Mouse (Mus musculus) forebrain, embryonic 10.5 days (tissue): ENCODE results near the gene Clec2g. TPM values are rescaled to one million over a fixed set of nuclear protein-coding genes. Genes with fewer than 3 reads are reported as not detected.
"Not testable (repeated sequence)": the region's sequence is repeated elsewhere in the genome, so short reads cannot be mapped to it uniquely, and the experiment has no call there.

Experiments used
- DNase-seq: peaks from one replicate; pipeline ENCODE4 v3.0.0-alpha.2; 2017; ENCODE audit warnings: low spot score; ENCODE audit errors: extremely low spot score
- H3K27ac ChIP-seq: fragments of 300-500 bp; sonication (generic); 2 replicates; pipeline ENCODE4 v1.5.1; 2016; ENCODE audit warnings: mild to moderate bottlenecking
- H3K27me3 ChIP-seq: fragments of 300-500 bp; sonication (generic); 2 replicates; pipeline ENCODE4 v1.6.1; 2016; ENCODE audit warnings: mild to moderate bottlenecking; ENCODE audit not compliant: poor library complexity, severe bottlenecking
- H3K36me3 ChIP-seq: fragments of 300-500 bp; sonication (generic); replicated peaks from 2 replicates; pipeline ENCODE4 v1.6.1; 2016; ENCODE audit warnings: mild to moderate bottlenecking, moderate library complexity
- H3K4me1 ChIP-seq: fragments of 300-500 bp; sonication (generic); 2 replicates; pipeline ENCODE4 v1.6.1; 2016
- H3K4me3 ChIP-seq: fragments of 300-500 bp; sonication (generic); 2 replicates; pipeline ENCODE4 v1.5.1; 2016; ENCODE audit warnings: mild to moderate bottlenecking, moderate library complexity
- H3K9me3 ChIP-seq: fragments of 300-500 bp; sonication (generic); 2 replicates; pipeline ENCODE4 v1.6.1; 2016; ENCODE audit warnings: mild to moderate bottlenecking, moderate library complexity
- WGBS: fragments of 180-500 bp; shearing (Covaris S2); methylation state at CpG from one replicate; pipeline ENCODE4 v1.1.7; 2016; 5-methylcytosine and 5-hydroxymethylcytosine counted together
- polyA plus RNA-seq: library from polyadenylated mRNA; unstranded; fragments of >200 nt; fragmentation: Nextera tagmentation; extraction: Ambion mirVana; gene quantifications from 2 replicates; pipeline ENCODE4 v1.2.1, GENCODE M21; 2016

Clec2g gene
- polyA plus RNA-seq, 1 experiment from 2014 or later = not detected

DNA sequence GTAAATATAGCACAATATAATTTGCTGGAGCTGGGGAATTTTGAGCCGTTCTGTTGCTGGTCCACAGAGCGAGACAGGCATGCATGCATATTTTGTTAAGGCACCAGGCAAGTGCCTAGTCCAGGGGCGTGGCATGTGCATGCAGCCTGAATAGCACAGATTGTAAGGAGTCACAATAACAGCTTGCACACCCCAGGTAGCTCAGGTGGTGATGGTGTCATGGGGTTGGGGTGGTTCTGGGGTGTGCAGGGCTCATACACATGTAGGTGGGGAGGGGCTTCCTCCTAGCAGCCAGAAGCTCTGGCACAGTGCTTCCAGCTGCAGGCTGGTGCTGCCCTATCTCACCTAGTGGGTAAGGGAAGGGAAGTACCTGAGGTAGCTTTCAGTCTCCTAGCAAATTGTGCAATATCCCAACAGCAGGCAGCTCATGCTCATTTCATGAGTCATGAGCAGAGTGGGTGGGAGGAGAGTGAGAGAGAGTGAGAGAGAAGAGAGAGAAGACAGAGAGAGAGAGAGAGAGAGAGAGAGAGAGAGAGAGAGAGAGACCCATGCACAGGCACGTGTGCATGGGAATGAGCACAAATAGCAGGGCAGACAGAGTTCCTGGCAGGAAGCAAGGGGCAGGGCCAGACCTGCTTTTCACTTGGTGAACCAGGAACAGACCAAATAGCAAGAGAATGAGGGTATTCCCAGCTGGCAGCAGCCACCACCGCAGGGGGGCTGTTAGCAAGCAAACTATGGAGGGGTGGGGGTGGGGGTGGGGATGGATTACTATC is 7.7 kb downstream of the Clec2g start:
- H3K9me3 ChIP-seq = peaks cover 6% of the 10 kb centered on the region
- 82% methylated on average over 5 of the region's 5 CpGs for WGBS

GRCm38 (mm10) chr6:128945564-128945963 is 11.4 kb downstream of the Clec2g start:
- Histone ChIP-seq H3K36me3 (no peaks in the 10 kb centered on the region), H3K27ac (no peak overlapping the region), H3K27me3 (no peaks in the 10 kb centered on the region), H3K9me3 (peaks cover 6% of the 10 kb centered on the region), H3K4me3 (no peak overlapping the region), H3K4me1 (0 out of 2 replicates have a peak, but pooled peaks cover 5% of the 10 kb centered on the region)
- WGBS = 88% methylated on average over 3 of the region's 3 CpGs
- DNase-seq = no peak

More for the DNA sequence above, 7.7 kb downstream of the Clec2g start:
- Histone ChIP-seq H3K4me3 (no peak overlapping the region), H3K27ac (no peak overlapping the region), H3K36me3 (no peaks in the 10 kb centered on the region), H3K27me3 (no peaks in the 10 kb centered on the region), H3K4me1 (0 out of 2 replicates have a peak, but pooled peaks cover 5% of the 10 kb centered on the region)
- no peak for DNase-seq

DNA sequence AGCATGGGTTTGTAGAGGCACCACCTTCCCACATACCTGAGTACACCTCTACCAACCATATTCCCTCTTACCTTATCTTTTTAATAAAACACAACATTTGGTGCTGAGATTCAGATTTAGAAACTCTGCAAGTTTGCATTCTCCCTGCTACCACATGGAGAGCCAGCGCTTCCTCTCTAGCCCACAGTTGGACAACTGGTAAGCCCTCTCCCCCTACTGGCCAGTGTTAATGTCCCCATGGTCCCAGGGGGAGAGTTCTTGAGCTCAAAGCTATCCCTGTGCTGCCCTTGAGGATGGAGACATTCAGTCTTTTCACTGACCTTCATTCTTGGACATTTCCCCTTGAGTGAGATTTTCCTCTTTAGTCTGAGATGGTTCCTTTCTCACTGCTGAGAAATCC is 26.9 kb downstream of the Clec2g start:
- Histone ChIP-seq H3K9me3 (no peaks in the 10 kb centered on the region), H3K36me3 (no peaks in the 10 kb centered on the region), H3K27ac (no peak overlapping the region), H3K4me1 (no peaks in the 10 kb centered on the region), H3K4me3 (no peak overlapping the region), H3K27me3 (no peaks in the 10 kb centered on the region)
- no peak for DNase-seq
- WGBS = 84% methylated on average over 1 of the region's 1 CpGs

DNA sequence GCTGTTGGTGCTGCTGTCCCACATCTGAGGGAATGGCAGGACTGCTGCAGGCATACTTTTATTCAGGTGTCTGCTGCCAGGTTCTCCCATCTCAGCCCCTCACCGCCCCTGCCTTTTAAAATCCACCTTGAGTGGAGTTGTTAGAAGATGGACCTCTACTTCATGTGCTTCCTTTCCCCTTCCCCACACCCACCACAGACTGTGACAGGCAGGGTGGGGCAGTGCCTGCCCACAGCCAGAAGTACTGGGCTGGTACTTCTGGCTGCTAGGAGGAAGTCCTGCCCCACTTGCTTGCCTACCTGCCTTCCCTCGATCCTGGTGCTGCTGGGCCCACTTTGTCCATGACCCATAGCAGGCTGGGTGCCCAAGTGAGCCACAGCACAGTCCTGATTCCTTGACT is 27.9 kb downstream of the Clec2g start:
- H3K36me3 ChIP-seq, DNase-seq, H3K27ac ChIP-seq, H3K4me1 ChIP-seq, H3K9me3 ChIP-seq, H3K4me3 ChIP-seq, H3K27me3 ChIP-seq: not testable (repeated sequence)
- 94% methylated on average over 2 of the region's 2 CpGs for WGBS

DNA sequence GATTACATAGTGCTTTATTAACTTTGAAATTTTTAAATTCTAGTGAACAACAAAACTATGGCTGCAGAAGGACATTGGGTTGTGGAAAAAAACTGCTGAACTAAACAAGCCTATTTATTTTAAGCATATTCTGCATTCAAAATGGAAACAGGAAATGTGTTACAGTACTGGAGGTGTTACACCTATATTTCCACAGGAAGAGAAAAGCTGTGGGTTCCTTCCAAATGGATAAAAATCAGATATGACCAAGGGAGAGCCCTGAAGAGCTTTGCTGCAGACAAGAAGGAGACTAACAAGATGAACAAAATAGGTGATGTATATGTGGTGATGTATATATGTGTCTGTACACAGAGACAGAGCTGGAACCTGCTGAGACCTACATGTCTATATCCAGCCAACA is 30.3 kb downstream of the Clec2g start:
- H3K36me3 ChIP-seq = no peaks in the 10 kb centered on the region
- DNase-seq = no peak
- H3K4me1 ChIP-seq = no peaks in the 10 kb centered on the region
- H3K27me3 ChIP-seq = no peaks in the 10 kb centered on the region
- H3K9me3 ChIP-seq = no peaks in the 10 kb centered on the region
- H3K4me3 ChIP-seq = no peak overlapping the region
- H3K27ac ChIP-seq = no peak overlapping the region

- Histone ChIP-seq H3K4me1 (no peaks in the 10 kb centered on the region), H3K36me3 (no peaks in the 10 kb centered on the region), H3K27me3 (no peaks in the 10 kb centered on the region), H3K9me3 (no peaks in the 10 kb centered on the region), H3K27ac (no peak overlapping the region), H3K4me3 (no peak overlapping the region)
- no peak for DNase-seq
Measured at GRCm38 (mm10) chr6:128968463-128968862, 34.3 kb downstream of the Clec2g start.

GRCm38 (mm10) chr6:128969741-128970140 is 35.6 kb downstream of the Clec2g start:
- no peak overlapping the region for H3K4me3 ChIP-seq
- no peak overlapping the region for H3K27ac ChIP-seq
- DNase-seq = no peak
- no peaks in the 10 kb centered on the region for H3K9me3 ChIP-seq
- no peaks in the 10 kb centered on the region for H3K4me1 ChIP-seq
- WGBS = 100% methylated on average over 1 of the region's 1 CpGs
- no peaks in the 10 kb centered on the region for H3K27me3 ChIP-seq
- no peaks in the 10 kb centered on the region for H3K36me3 ChIP-seq

DNA sequence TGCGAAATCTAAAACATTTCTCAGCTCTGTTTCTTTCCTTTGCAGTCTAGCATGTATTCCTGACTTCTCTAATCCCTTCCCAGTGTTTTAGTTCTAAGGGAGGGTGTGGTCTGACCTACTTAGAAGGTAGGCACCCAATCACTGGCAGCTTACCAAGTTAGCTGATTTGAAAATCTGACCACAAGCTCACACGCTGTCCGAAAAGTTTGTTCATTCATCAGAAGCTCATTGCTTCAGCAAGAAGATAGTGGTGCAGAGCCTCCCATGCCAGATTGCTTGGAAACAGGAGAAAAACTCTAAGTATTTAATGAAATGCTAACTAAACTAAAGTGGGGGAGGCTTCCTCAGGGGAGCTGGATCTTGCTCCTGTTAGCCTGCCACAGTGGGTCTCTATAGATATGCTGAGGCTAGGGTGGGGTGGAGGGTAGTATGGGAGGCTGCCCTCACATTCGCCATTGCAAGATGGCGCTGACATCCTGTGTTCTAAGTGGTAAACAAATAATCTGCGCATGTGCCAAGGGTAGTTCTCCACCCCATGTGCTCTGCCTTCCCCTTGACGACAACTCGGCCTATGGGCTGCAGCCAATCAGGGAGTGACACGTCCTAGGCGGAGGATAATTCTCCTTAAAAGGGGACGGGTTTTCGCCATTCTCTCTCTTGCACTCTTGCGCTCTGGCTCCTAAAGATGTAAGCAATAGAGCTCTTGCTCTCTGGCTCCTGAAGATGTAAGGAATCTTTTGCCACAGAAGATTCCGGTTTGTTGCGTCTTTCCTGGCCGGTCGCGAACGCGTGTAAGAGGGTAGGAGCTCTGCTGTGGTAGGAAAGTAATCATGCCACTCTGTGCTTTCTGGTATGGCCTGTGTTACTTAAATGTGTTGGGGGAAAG is 36.6 kb downstream of the Clec2g start:
- H3K9me3 ChIP-seq, H3K36me3 ChIP-seq, H3K4me3 ChIP-seq, DNase-seq, H3K27ac ChIP-seq, H3K27me3 ChIP-seq, H3K4me1 ChIP-seq: not testable (repeated sequence)
- 97% methylated on average over 20 of the region's 20 CpGs for WGBS

GRCm38 (mm10) chr6:128971394-128972039 is 37.3 kb downstream of the Clec2g start:
- Histone ChIP-seq H3K27me3 (no peaks in the 10 kb centered on the region), H3K4me1 (no peaks in the 10 kb centered on the region), H3K36me3 (no peaks in the 10 kb centered on the region), H3K27ac (no peak overlapping the region), H3K9me3 (no peaks in the 10 kb centered on the region), H3K4me3 (no peak overlapping the region)
- WGBS = 81% methylated on average over 1 of the region's 1 CpGs
- no peak for DNase-seq

DNA sequence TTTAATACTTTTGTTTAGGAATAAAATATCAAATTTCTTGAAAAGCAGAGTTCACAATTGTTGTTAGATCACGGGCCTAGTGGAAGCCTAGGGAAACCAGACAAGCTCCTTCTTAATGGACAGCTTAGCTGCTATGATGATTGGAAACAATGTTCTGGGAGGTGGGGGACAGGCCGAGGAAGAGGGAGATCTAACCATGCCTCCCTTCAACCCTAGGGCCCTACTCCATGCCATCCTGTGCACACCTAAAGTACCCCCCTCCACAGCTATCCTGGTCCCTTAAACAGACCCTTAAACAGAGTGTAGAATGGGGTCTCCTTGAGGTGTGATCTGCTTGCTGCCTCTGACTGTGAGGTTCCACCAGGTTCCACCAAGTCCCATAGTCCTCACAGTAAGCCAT is 38.0 kb downstream of the Clec2g start:
- Histone ChIP-seq H3K4me1 (no peaks in the 10 kb centered on the region), H3K9me3 (no peaks in the 10 kb centered on the region), H3K27ac (no peak overlapping the region), H3K4me3 (no peak overlapping the region), H3K36me3 (no peaks in the 10 kb centered on the region), H3K27me3 (no peaks in the 10 kb centered on the region)
- 93% methylated on average over 2 of the region's 2 CpGs for WGBS
- no peak for DNase-seq

GRCm38 (mm10) chr6:128972687-128973438 is 38.7 kb downstream of the Clec2g start:
- Histone ChIP-seq H3K4me1 (no peaks in the 10 kb centered on the region), H3K4me3 (no peak overlapping the region), H3K27me3 (no peaks in the 10 kb centered on the region), H3K36me3 (no peaks in the 10 kb centered on the region), H3K9me3 (no peaks in the 10 kb centered on the region), H3K27ac (no peak overlapping the region)
- DNase-seq = no peak
- WGBS = 92% methylated on average over 5 of the region's 5 CpGs

DNA sequence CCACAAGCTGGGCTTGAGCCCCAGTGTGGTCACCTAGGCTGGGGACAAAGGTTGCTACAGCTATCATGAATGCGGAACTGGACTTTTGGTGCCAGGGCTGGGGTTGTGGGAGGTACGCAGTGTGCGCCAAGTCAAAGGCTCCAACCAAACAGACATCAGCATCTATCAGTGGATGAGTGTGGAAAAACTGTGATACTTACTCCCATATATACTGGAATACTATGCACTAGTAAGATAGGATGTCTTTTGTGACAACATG is 39.2 kb downstream of the Clec2g start:
- no peak overlapping the region for H3K27ac ChIP-seq
- DNase-seq = no peak
- no peaks in the 10 kb centered on the region for H3K4me1 ChIP-seq
- H3K36me3 ChIP-seq = no peaks in the 10 kb centered on the region
- no peaks in the 10 kb centered on the region for H3K9me3 ChIP-seq
- no peaks in the 10 kb centered on the region for H3K27me3 ChIP-seq
- 97% methylated on average over 3 of the region's 3 CpGs for WGBS
- no peak overlapping the region for H3K4me3 ChIP-seq
